Mouse (Mus musculus) liver, postnatal 0 days (tissue): ENCODE data around the gene Adgrl1.

ENCODE experiments used
- CTCF ChIP-seq: sonication (generic); IDR thresholded peaks from 2 replicates; pipeline ENCODE4 v1.5.1; 2016; ENCODE audit warnings: antibody characterized with exemption, low read depth
- EP300 ChIP-seq: IDR thresholded peaks from 2 replicates; pipeline ENCODE4 v1.6.1; 2016; ENCODE audit warnings: antibody characterized with exemption, low read depth, mild to moderate bottlenecking

DNA sequence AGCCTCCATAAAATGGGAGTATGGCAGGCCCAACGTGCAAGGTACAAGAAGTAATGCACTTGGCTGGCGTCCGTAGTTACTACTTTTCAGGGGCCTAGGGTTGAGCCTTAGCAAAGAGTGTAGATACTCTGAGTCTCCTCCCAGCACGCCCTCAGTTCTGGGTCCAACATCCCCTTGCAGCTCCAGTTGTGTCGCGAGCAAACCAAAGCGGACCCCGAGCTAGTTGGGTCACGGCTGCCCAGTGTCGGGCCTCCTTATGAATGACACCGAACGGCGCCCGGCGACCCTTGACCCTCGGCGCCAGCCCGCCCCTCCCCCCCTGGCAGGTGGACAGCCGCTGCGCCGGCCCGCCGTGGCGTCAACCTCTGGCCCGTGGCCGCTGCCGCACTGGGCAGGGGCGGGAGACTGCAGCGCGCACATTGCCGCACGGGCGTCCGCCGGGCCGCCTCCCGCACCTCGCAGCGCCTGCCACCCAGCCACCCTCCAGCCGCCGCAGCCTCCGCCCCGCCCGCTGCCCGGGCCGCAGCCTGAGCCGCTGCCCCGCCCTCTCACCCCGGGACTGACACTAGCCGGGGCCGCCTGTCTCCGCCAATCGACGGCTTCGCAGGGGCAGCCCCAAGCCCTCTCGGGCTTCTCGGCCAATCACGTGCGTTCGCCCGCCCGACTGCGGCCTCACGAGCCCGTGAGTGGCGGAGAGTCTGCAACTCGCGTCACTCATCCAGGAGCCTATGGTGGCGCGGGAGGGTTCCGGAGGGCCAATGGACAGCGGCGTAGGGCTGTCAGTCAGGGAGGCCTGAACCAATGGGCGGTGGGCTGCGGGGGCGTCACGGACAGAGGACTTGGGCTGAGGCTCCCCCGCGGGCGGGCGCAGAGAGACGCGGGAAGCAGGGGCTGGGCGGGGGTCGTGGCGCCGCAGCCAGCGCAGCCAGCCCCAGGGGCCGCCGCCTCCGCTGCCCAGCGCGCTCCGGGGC, 72.5 kb downstream of the Adgrl1 start, which contains the start of gene Prkaca:
- TF ChIP-seq CTCF (no peak), EP300 (no peak)
